ENCODE assay signal across 8 mouse cellular contexts in genomic region chr1:119648205-119649111, GRCm38 (mm10). TPM values are rescaled to one million over a fixed set of nuclear protein-coding genes. Genes with fewer than 3 reads are reported as not detected.
DNase-seq lines count a peak whose midpoint lies in the region; ATAC-seq and TF ChIP-seq lines count a peak whose summit lies in the region.

Gene Epb41l5 (minus strand): TSS chr1:119649000.

- peak; percentile 97 for ATAC-seq in hindbrain, embryonic 16.5 days

- no peaks in the 10 kb centered on the region for H3K36me3 ChIP-seq in hindbrain, embryonic 16.5 days (ENCODE audit: control insufficient read depth, insufficient read depth, low read length)

- H3K27ac ChIP-seq in gastrocnemius, adult 2 months: peak within 1 kb of the TSS; percentile 92
- peak within 1 kb of the TSS; percentile 82 for H3K27ac ChIP-seq in hindbrain, embryonic 16.5 days (ENCODE audit: low read depth, low read length)

- H3K9ac ChIP-seq in hindbrain, embryonic 16.5 days (ENCODE audit: low read depth, low read length): peak within 1 kb of the TSS; percentile 87

- H3K9me3 ChIP-seq in hindbrain, embryonic 16.5 days (ENCODE audit: control insufficient read depth, low read length): no peaks in the 10 kb centered on the region

- H3K4me2 ChIP-seq in hindbrain, embryonic 16.5 days (ENCODE audit: low read length): peak within 1 kb of the TSS; percentile 69

- under 1% methylated on average over 86 of the region's 86 CpGs for WGBS in hindbrain, embryonic 16.5 days

- no peaks in the 10 kb centered on the region for H3K27me3 ChIP-seq in hindbrain, embryonic 16.5 days (replicated peaks; ENCODE audit: control insufficient read depth, insufficient read depth, low read length)

- DNase-seq in ZHBTc4 (ENCODE audit: low read depth, low spot score): peak; percentile 95
- peak; percentile 67 to 83 for DNase-seq in cerebellum, postnatal 4 days (ENCODE audit: low spot score in 2 of 2)
- peak; percentile 87 for DNase-seq in gastrocnemius, adult 2 months
- DNase-seq in left cerebral cortex, adult 11 months (ENCODE audit: low spot score): peak; percentile 34
- peak; percentile 87 to 90 for DNase-seq in lung, postnatal 4 days
- peak; percentile 80 for DNase-seq in retina, postnatal 7 days (ENCODE audit: low read depth, low spot score)
- DNase-seq in urinary bladder, adult 18-20 months (ENCODE audit: low spot score in 2 of 2): peak; percentile 72 to 89

- intact Hi-C loops in gastrocnemius, adult 2 months (cut with DNase I): no loop called here

- no peak for TF ChIP-seq CTCF in gastrocnemius, adult 2 months (IDR thresholded peaks at IDR 0.05)

- H3K4me3 ChIP-seq in gastrocnemius, adult 2 months: peak within 1 kb of the TSS; percentile 97
- H3K4me3 ChIP-seq in hindbrain, embryonic 16.5 days (ENCODE audit: low read length): peak within 1 kb of the TSS; percentile 94

- H3K4me1 ChIP-seq in hindbrain, embryonic 16.5 days (ENCODE audit: control insufficient read depth, insufficient read depth, low read depth, low read length): peaks cover 3% of the 10 kb centered on the region; the same call in 1 of the 2 replicates

RNA-seq across cellular contexts. Expression of gene Epb41l5, which starts in this region (rescaled TPM):
- total RNA-seq in gastrocnemius, adult 2 months (2021): 1 to 10 TPM; 3.2 to 3.9 TPM
- 18.4 and 22.0 TPM in 2 replicates for polyA plus RNA-seq in hindbrain, embryonic 16.5 days (2015; fragmentation: Nextera tagmentation; extraction: Ambion mirVana)

Comparison
In these comparisons a context has a peak if more than half of its experiments do, and no peak if none do; other contexts are left out.
1. Peak in every context shown above with its lines: DNase-seq, ATAC-seq, H3K4me3 ChIP-seq and H3K27ac ChIP-seq.
2. DNase-seq: peak in every context shown above with its lines; median percentile 95 in ZHBTc4; 88 in lung, postnatal 4 days; 87 in gastrocnemius, adult 2 months; 80 in urinary bladder, adult 18-20 months; 80 in retina, postnatal 7 days; 75 in cerebellum, postnatal 4 days; 34 in left cerebral cortex, adult 11 months.